Mouse (Mus musculus) brown adipose tissue, adult 24 weeks (tissue): ENCODE measurements at regions not wholly inside any gene's neighbourhood (a gene's known extent, or its start where the extent isn't known, plus 50 kb on each side); places are given as distances from the start of the nearest gene placed in this dataset.
"Not testable (repeated sequence)": the region's sequence is repeated elsewhere in the genome, so short reads cannot be mapped to it uniquely, and the experiment has no call there.

Experiments
- H3K27ac ChIP-seq: fragments of 200-500 bp; replicated peaks from 2 replicates; pipeline ENCODE4 v1.5.1; 2012; ENCODE audit warnings: low read depth, mild to moderate bottlenecking, low read length
- H3K4me1 ChIP-seq: fragments of 200-500 bp; 2 replicates; pipeline ENCODE4 v1.6.1; 2012; ENCODE audit warnings: low read length, mixed read lengths; ENCODE audit not compliant: control insufficient read depth, insufficient read depth, insufficient read length
- H3K4me3 ChIP-seq: fragments of 200-500 bp; 2 replicates; pipeline ENCODE4 v1.5.1; 2012; ENCODE audit warnings: low read depth, mild to moderate bottlenecking, low read length, moderate library complexity; ENCODE audit not compliant: insufficient read depth

- not testable (repeated sequence) for H3K27ac ChIP-seq, H3K4me1 ChIP-seq, H3K4me3 ChIP-seq
Observed at GRCm38 (mm10) chr12:18606126-18606525, 91.8 kb downstream of the 5730507C01Rik start.

DNA sequence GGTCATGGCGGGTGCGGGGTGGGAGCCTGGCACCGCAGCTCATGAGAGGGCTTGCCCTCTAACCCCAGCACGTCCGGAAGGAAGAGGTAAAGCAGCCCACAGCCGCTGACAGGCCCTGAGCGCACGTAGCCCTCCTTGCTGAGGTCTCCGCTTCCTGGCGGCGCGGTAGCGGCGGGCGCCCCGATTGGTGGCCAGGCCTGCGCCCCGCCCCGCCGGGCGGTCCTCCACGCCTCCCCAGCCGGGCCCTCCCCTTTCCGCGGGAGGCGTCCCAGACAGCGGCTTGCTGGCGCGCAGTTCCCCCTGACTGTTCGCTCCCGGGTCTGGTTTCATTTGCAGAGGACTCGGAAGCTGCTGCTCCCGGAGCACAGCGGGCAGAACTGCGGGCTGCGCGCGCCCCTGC is 95.5 kb downstream of the 5730507C01Rik start:
- no peaks in the 10 kb centered on the region for H3K4me1 ChIP-seq
- H3K27ac ChIP-seq, result no peak overlapping the region
- H3K4me3 ChIP-seq, result peak overlapping the region; percentile 74

DNA sequence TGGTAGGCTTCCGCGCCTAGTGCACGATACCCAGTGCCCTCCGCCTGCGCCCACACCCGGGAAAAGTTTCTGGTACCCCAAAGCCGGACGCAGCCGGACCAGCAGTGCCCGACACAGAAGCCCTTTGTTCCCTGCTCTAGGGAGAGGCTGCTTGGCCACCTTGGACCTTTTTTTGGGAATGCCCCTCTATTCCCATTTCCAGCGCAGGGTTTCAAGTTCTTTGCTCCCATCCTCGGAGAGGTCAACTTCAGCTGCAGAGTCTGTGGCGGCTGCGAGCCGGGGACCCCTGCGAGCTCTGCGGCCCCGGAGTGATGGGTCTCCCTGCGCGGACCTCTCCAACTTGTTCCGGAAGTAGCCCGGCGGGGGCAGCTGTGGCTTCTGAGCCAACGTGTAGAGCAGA is 96.3 kb downstream of the 5730507C01Rik start:
- not testable (repeated sequence) for H3K27ac ChIP-seq, H3K4me1 ChIP-seq
- H3K4me3 ChIP-seq, result peak overlapping the region; percentile 74
